Mouse (Mus musculus) thymus, adult 2 months (tissue): ENCODE results near the gene Dcdc2b.

Experiments used
- CTCF ChIP-seq: fragments of 200-500 bp; IDR thresholded peaks from 2 replicates; pipeline ENCODE4 v1.5.1; 2012; ENCODE audit warnings: mild to moderate bottlenecking, control low read depth, low read length, moderate library complexity, borderline replicate concordance; ENCODE audit not compliant: control insufficient read depth, poor library complexity, insufficient read depth; ENCODE audit errors: extremely low read depth
- POLR2A ChIP-seq: fragments of 200-500 bp; IDR thresholded peaks from 2 replicates; pipeline ENCODE4 v1.6.1; 2012; ENCODE audit warnings: mild to moderate bottlenecking, low read length, control low read depth, moderate library complexity; ENCODE audit not compliant: control insufficient read depth, poor library complexity, insufficient read depth; ENCODE audit errors: extremely low read depth

DNA sequence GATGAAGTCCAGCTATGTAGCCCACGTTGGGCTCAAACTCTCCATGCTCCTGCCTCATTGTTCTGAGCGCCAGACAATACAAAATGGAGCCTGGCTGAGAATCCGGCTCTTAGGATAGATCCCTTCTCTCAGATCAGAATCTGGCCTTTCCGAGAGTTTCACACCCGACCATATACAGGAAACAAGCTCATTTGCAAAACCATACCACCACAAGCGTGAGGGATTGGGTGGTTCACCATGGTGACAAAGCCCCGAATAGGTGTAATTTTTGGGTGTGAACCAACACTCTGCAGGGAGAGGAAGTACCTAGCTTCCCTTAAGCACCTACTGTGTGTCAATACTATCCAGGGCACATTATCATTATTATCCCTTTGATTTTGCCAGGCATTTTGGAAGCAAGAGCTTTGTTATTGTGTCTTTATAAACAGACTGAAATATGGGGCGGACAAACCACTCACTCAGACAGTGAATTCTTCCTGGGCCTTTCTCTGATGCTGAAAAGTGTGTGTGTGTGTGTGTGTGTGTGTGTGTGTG lies 42.4 kb downstream of the Dcdc2b start:
- TF ChIP-seq CTCF (no peak), POLR2A (no peak)
